Mouse (Mus musculus): ENCODE data around the gene Slc44a3. TPM values are rescaled to one million over a fixed set of nuclear protein-coding genes. Genes with fewer than 3 reads are reported as not detected.

The Slc44a3 gene
- polyA plus RNA-seq, 1 experiment: not detected

GRCm38 (mm10) chr3:121433968-121434533, 98.2 kb downstream of the Slc44a3 start:
- TF ChIP-seq GATA1 (IDR thresholded peaks at IDR 0.05; ENCODE audit: low read length): no peak

GRCm38 (mm10) chr3:121433359-121433758, 98.8 kb downstream of the Slc44a3 start:
- TF ChIP-seq GATA1 (IDR thresholded peaks at IDR 0.05; ENCODE audit: low read length): no peak

GRCm38 (mm10) chr3:121430289-121430936, 101.8 kb downstream of the Slc44a3 start:
- no peak for TF ChIP-seq GATA1 (IDR thresholded peaks at IDR 0.05; ENCODE audit: low read length)

GRCm38 (mm10) chr3:121429469-121429868, 102.7 kb downstream of the Slc44a3 start:
- no peak for TF ChIP-seq GATA1 (IDR thresholded peaks at IDR 0.05; ENCODE audit: low read length)

- no peak for TF ChIP-seq GATA1 (IDR thresholded peaks at IDR 0.05; ENCODE audit: low read length)
Measured at GRCm38 (mm10) chr3:121428696-121429259, 103.4 kb downstream of the Slc44a3 start.

- no peak for TF ChIP-seq GATA1 (IDR thresholded peaks at IDR 0.05; ENCODE audit: low read length)
Measured at GRCm38 (mm10) chr3:121428230-121428629, 104.0 kb downstream of the Slc44a3 start.

- no peak for TF ChIP-seq GATA1 (IDR thresholded peaks at IDR 0.05; ENCODE audit: low read length)
Measured at GRCm38 (mm10) chr3:121427520-121427908, 104.7 kb downstream of the Slc44a3 start.

- no peak for TF ChIP-seq GATA1 (IDR thresholded peaks at IDR 0.05; ENCODE audit: low read length)
Measured at GRCm38 (mm10) chr3:121426621-121427519, 105.3 kb downstream of the Slc44a3 start.

GRCm38 (mm10) chr3:121425861-121426620, 106.2 kb downstream of the Slc44a3 start, which contains the start of gene Cnn3:
Gene Cnn3, plus strand, starts transcription at chr3:121426497.
- no peak for TF ChIP-seq GATA1 (IDR thresholded peaks at IDR 0.05; ENCODE audit: low read length)

GRCm38 (mm10) chr3:121422405-121422804, 109.8 kb downstream of the Slc44a3 start:
- TF ChIP-seq GATA1 (IDR thresholded peaks at IDR 0.05; ENCODE audit: low read length): no peak

- no peak for TF ChIP-seq GATA1 (IDR thresholded peaks at IDR 0.05; ENCODE audit: low read length)
Measured at GRCm38 (mm10) chr3:121418850-121419435, 113.3 kb downstream of the Slc44a3 start.

- TF ChIP-seq GATA1 (IDR thresholded peaks at IDR 0.05; ENCODE audit: low read length): no peak
Measured at GRCm38 (mm10) chr3:121418251-121418601, 114.0 kb downstream of the Slc44a3 start.

GRCm38 (mm10) chr3:121417379-121418250, 114.6 kb downstream of the Slc44a3 start:
- no peak for TF ChIP-seq GATA1 (IDR thresholded peaks at IDR 0.05; ENCODE audit: low read length)
